Mouse (Mus musculus) spleen, adult 2 months (tissue): ENCODE measurements around the gene Cnep1r1.

Source experiments
- CTCF ChIP-seq: fragments of 200-500 bp; IDR thresholded peaks from 2 replicates; pipeline ENCODE4 v1.5.1; 2011; ENCODE audit warnings: mild to moderate bottlenecking, inconsistent platforms; ENCODE audit not compliant: insufficient read depth, insufficient read length, insufficient replicate concordance; ENCODE audit errors: extremely low read depth
- POLR2A ChIP-seq: fragments of 200-500 bp; IDR thresholded peaks from 2 replicates; pipeline ENCODE4 v1.6.1; 2011; ENCODE audit warnings: low read depth, low read length, inconsistent platforms

DNA sequence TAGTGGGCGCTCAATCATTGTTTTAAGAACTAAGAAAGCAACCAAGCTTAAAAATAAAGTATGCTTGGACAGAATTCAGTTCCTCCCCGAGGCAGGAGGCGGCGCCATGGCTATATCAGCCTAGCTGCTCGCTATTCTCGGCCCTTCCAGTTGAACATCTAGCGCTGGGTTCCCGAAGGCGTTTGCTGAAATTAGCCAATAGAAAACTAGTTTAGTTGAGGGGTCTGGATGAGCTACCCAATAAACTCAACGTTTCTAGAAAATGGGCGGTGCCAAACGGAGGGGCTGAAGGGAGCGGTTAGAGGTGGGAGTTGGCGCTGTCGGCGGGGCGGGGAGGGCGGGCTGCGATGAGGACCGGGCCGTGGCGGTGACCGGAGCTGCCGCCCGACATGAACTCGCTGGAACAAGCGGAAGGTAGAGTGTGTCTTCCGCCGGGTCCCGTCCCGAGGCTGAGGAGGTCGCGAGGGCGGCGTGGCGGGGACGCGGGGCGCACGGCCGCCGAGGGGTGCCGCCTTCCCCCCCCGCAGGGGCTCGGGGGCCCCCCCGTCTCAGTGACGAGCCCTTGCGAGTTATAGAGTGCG, at the start of gene Cnep1r1:
- TF ChIP-seq CTCF, result peak; percentile 48; the same call in 1 of the 2 replicates
- peak; percentile 57; the same call in 1 of the 2 replicates for TF ChIP-seq POLR2A
